Comparison of ENCODE assay signal across 8 mouse cellular contexts in genomic region chr10:75299785-75300418, GRCm38 (mm10). TPM values are rescaled to one million over a fixed set of nuclear protein-coding genes. Genes with fewer than 3 reads are reported as not detected.
DNase-seq lines count a peak whose midpoint lies in the region; ATAC-seq and TF ChIP-seq lines count a peak whose summit lies in the region.

No protein-coding gene starts in this region.

- intact Hi-C loops in heart, adult 2 months (cut with DNase I), result no loop called here
- intact Hi-C loops in heart, postnatal 25 days (cut with DNase I), result no loop called here

- peak; percentile 62 to 74 for DNase-seq in heart, adult 2 months
- no peak for DNase-seq in heart, postnatal 25 days (ENCODE audit: low spot score)
- DNase-seq in MN1 (ENCODE audit: low spot score), result peak; percentile 93
- DNase-seq in cerebellum, postnatal 36 days, result peak; percentile 70 to 71
- no peak for DNase-seq in layer of hippocampus, postnatal 10 days (ENCODE audit: low spot score in 2 of 2)
- DNase-seq in forebrain, embryonic 10.5 days (ENCODE audit: extremely low spot score, low spot score), result no peak

- peaks cover 6% of the 10 kb centered on the region for H3K36me3 ChIP-seq in heart, adult 2 months (ENCODE audit: control insufficient read depth, insufficient read depth, low read length)
- peaks cover 45% of the 10 kb centered on the region for H3K36me3 ChIP-seq in intestine, postnatal 0 days (ENCODE audit: control insufficient read depth, insufficient read depth)
- peaks cover 53% of the 10 kb centered on the region for H3K36me3 ChIP-seq in forebrain, embryonic 10.5 days (replicated peaks)

- TF ChIP-seq CTCF in heart, adult 2 months (IDR thresholded peaks at IDR 0.05), result no peak
- no peak for TF ChIP-seq CTCF in intestine, postnatal 0 days (IDR thresholded peaks at IDR 0.05; ENCODE audit: low read depth)

- peak; percentile 81 for ATAC-seq in intestine, postnatal 0 days
- ATAC-seq in monocyte, adult 5-6 weeks (replicated peaks; ENCODE audit: insufficient number of reproducible peaks, low FRiP score, low TSS enrichment, poor library complexity, severe bottlenecking), result peak; percentile 86

- 28% methylated on average over 5 of the region's 5 CpGs for WGBS in heart, adult 2 months
- WGBS in intestine, postnatal 0 days, result 29% methylated on average over 5 of the region's 5 CpGs
- WGBS in forebrain, embryonic 10.5 days, result 97% methylated on average over 5 of the region's 5 CpGs

- no peak for TF ChIP-seq POLR2A in heart, adult 2 months (IDR thresholded peaks at IDR 0.05; ENCODE audit: insufficient read depth, low read depth, low read length)

- no peak overlapping the region; the same call in 1 of the 2 replicates for H3K27ac ChIP-seq in heart, adult 2 months
- H3K27ac ChIP-seq in intestine, postnatal 0 days (ENCODE audit: low read depth, low read length), result peak overlapping the region; percentile 68
- H3K27ac ChIP-seq in forebrain, embryonic 10.5 days, result no peak overlapping the region

- no peaks in the 10 kb centered on the region for H3K9me3 ChIP-seq in intestine, postnatal 0 days (ENCODE audit: control insufficient read depth)
- H3K9me3 ChIP-seq in forebrain, embryonic 10.5 days, result no peaks in the 10 kb centered on the region

- no peak overlapping the region for H3K4me3 ChIP-seq in heart, adult 2 months
- H3K4me3 ChIP-seq in intestine, postnatal 0 days (ENCODE audit: low read depth, low read length), result no peak overlapping the region
- H3K4me3 ChIP-seq in forebrain, embryonic 10.5 days, result no peak overlapping the region

- H3K4me1 ChIP-seq in heart, adult 2 months (ENCODE audit: control insufficient read depth, insufficient read depth, low read length), result peaks cover 19% of the 10 kb centered on the region
- H3K4me1 ChIP-seq in intestine, postnatal 0 days (replicated peaks; ENCODE audit: control insufficient read depth, insufficient read depth, low read length), result peaks cover 17% of the 10 kb centered on the region
- H3K4me1 ChIP-seq in forebrain, embryonic 10.5 days, result peaks cover 7% of the 10 kb centered on the region

- H3K9ac ChIP-seq in heart, adult 2 months (ENCODE audit: low read depth, low read length), result no peak overlapping the region
- no peak overlapping the region for H3K9ac ChIP-seq in intestine, postnatal 0 days (ENCODE audit: low read depth, low read length)

- no peaks in the 10 kb centered on the region for H3K79me2 ChIP-seq in heart, adult 2 months (replicated peaks; ENCODE audit: control insufficient read depth, insufficient read depth, low read length)

- TF ChIP-seq EP300 in heart, adult 2 months (IDR thresholded peaks at IDR 0.05; ENCODE audit: insufficient read depth, low read depth, low read length), result no peak

- H3K27me3 ChIP-seq in heart, adult 2 months (ENCODE audit: control insufficient read depth, insufficient read depth, low read length), result no peaks in the 10 kb centered on the region
- no peaks in the 10 kb centered on the region for H3K27me3 ChIP-seq in intestine, postnatal 0 days (replicated peaks; ENCODE audit: control insufficient read depth, insufficient read depth, low read length)
- H3K27me3 ChIP-seq in forebrain, embryonic 10.5 days (ENCODE audit: poor library complexity, severe bottlenecking), result no peaks in the 10 kb centered on the region

- no peak overlapping the region for H3K4me2 ChIP-seq in intestine, postnatal 0 days (replicated peaks; ENCODE audit: low read depth)

RNA-seq across cellular contexts. Expression of gene Adora2a, which starts 16.8 kb away (rescaled TPM):
- 1 to 10 TPM; 7.1 to 7.2 TPM for total RNA-seq in heart, adult 2 months (2021)
- polyA plus RNA-seq in heart, adult 2 months (2012; rRNA removed), result 14.3 and 18.1 TPM in 2 replicates
- total RNA-seq in heart, postnatal 25 days (2021), result 10 to 100 TPM in 1 of 2 experiments, 1 to 10 TPM in 1; 9.6 to 13.8 TPM
- 1.2 and 1.4 TPM in 2 replicates for polyA plus RNA-seq in intestine, postnatal 0 days (2015; fragmentation: Nextera tagmentation; extraction: Ambion mirVana)
- 19.5 to 51.1 TPM (median 31.6 TPM) in 3 replicates for total RNA-seq in monocyte, adult 5-6 weeks (2017)
- 1 to 10 TPM; 3.2 to 5.0 TPM for total RNA-seq in layer of hippocampus, postnatal 10 days (2021)
- polyA plus RNA-seq in forebrain, embryonic 10.5 days (2016; fragmentation: Nextera tagmentation; extraction: Ambion mirVana), result 2.0 and 2.5 TPM in 2 replicates

Comparison
In these comparisons a context has a peak if more than half of its experiments do, and no peak if none do; other contexts are left out.
1. DNase-seq: peak in heart, adult 2 months (2 of 2), MN1 (single experiment) and cerebellum, postnatal 36 days (2 of 2); none in heart, postnatal 25 days (single experiment), layer of hippocampus, postnatal 10 days (0 of 2) and forebrain, embryonic 10.5 days (single experiment).